8 mouse cellular contexts compared by ENCODE assay signal in genomic region chr5:115731001-115731731, GRCm38 (mm10). TPM values are rescaled to one million over a fixed set of nuclear protein-coding genes. Genes with fewer than 3 reads are reported as not detected.
A peak's percentile ranks its signal among the peaks of the same experiment; 100 is the strongest.
DNase-seq lines count a peak whose midpoint lies in the region; ATAC-seq and TF ChIP-seq lines count a peak whose summit lies in the region.

Gene Bicdl1 (minus strand): TSS chr5:115731621.

- DNase-seq in CD4-positive helper T cell, adult 2 months (ENCODE audit: low read depth, low spot score): peak; percentile 74
- DNase-seq in natural killer cell, adult 2 months (ENCODE audit: low spot score in 2 of 2): peak; percentile 39 to 56

- H3K9ac ChIP-seq in heart, embryonic 11.5 days (ENCODE audit: low read depth, low read length): peak within 1 kb of the TSS; percentile 39; the same call in 1 of the 2 replicates
- H3K9ac ChIP-seq in kidney, embryonic 15.5 days: peak within 1 kb of the TSS; percentile 39; the same call in 1 of the 2 replicates
- peak within 1 kb of the TSS; percentile 31; the same call in 1 of the 2 replicates for H3K9ac ChIP-seq in liver, embryonic 12.5 days
- H3K9ac ChIP-seq in stomach, embryonic 15.5 days: peak within 1 kb of the TSS; percentile 16; the same call in 1 of the 2 replicates

- no peaks in the 10 kb centered on the region for H3K9me3 ChIP-seq in heart, embryonic 11.5 days (replicated peaks; ENCODE audit: control insufficient read depth, low read length)
- no peaks in the 10 kb centered on the region for H3K9me3 ChIP-seq in kidney, embryonic 15.5 days (replicated peaks)
- no peaks in the 10 kb centered on the region for H3K9me3 ChIP-seq in liver, embryonic 12.5 days (replicated peaks)
- H3K9me3 ChIP-seq in stomach, embryonic 15.5 days: no peaks in the 10 kb centered on the region

- no peak for TF ChIP-seq POLR2A in bone marrow macrophage, adult 2 months (IDR thresholded peaks at IDR 0.05; ENCODE audit: borderline replicate concordance, low read depth, low read length)
- TF ChIP-seq POLR2A in embryonic fibroblast, embryonic 13.5 days (IDR thresholded peaks at IDR 0.05; ENCODE audit: low read depth, low read length): no peak

- H3K27ac ChIP-seq in bone marrow macrophage, adult 2 months (ENCODE audit: insufficient read depth, low read depth, low read length): no peak within 1 kb of the TSS
- no peak within 1 kb of the TSS for H3K27ac ChIP-seq in embryonic fibroblast, embryonic 13.5 days (ENCODE audit: insufficient read depth, low read length)
- no peak within 1 kb of the TSS for H3K27ac ChIP-seq in heart, embryonic 11.5 days (ENCODE audit: low read depth, low read length)
- peak within 1 kb of the TSS; percentile 78 for H3K27ac ChIP-seq in kidney, embryonic 15.5 days
- H3K27ac ChIP-seq in liver, embryonic 12.5 days: no peak within 1 kb of the TSS
- H3K27ac ChIP-seq in stomach, embryonic 15.5 days: peak within 1 kb of the TSS; percentile 81

- no peak for TF ChIP-seq CTCF in bone marrow macrophage, adult 2 months (IDR thresholded peaks at IDR 0.05; ENCODE audit: low read depth, low read length)
- no peak for TF ChIP-seq CTCF in embryonic fibroblast, embryonic 13.5 days (IDR thresholded peaks at IDR 0.05; ENCODE audit: borderline replicate concordance, insufficient read depth, low read length)

- under 1% methylated on average over 56 of the region's 83 CpGs for WGBS in heart, embryonic 11.5 days (ENCODE audit: insufficient replicate concordance)
- WGBS in kidney, embryonic 15.5 days: 1% methylated on average over 53 of the region's 83 CpGs
- 2% methylated on average over 58 of the region's 83 CpGs for WGBS in liver, embryonic 12.5 days (ENCODE audit: insufficient replicate concordance)
- WGBS in stomach, embryonic 15.5 days: under 1% methylated on average over 37 of the region's 83 CpGs

- H3K36me3 ChIP-seq in heart, embryonic 11.5 days (ENCODE audit: control insufficient read depth, insufficient read depth, low read length): no peaks in the 10 kb centered on the region
- H3K36me3 ChIP-seq in kidney, embryonic 15.5 days: no peaks in the 10 kb centered on the region
- H3K36me3 ChIP-seq in liver, embryonic 12.5 days: no peaks in the 10 kb centered on the region
- no peaks in the 10 kb centered on the region for H3K36me3 ChIP-seq in stomach, embryonic 15.5 days

- H3K4me2 ChIP-seq in heart, embryonic 11.5 days: peak within 1 kb of the TSS; percentile 100
- H3K4me2 ChIP-seq in kidney, embryonic 15.5 days: peak within 1 kb of the TSS; percentile 99
- H3K4me2 ChIP-seq in liver, embryonic 12.5 days: peak within 1 kb of the TSS; percentile 95
- peak within 1 kb of the TSS; percentile 99 for H3K4me2 ChIP-seq in stomach, embryonic 15.5 days

- H3K4me3 ChIP-seq in bone marrow macrophage, adult 2 months (ENCODE audit: insufficient read depth, low read length): peak within 1 kb of the TSS; percentile 59
- H3K4me3 ChIP-seq in embryonic fibroblast, embryonic 13.5 days (ENCODE audit: insufficient read depth, low read length): peak within 1 kb of the TSS; percentile 36
- peak within 1 kb of the TSS; percentile 69 for H3K4me3 ChIP-seq in heart, embryonic 11.5 days (ENCODE audit: low read depth, low read length)
- peak within 1 kb of the TSS; percentile 71 for H3K4me3 ChIP-seq in kidney, embryonic 15.5 days (replicated peaks)
- H3K4me3 ChIP-seq in liver, embryonic 12.5 days: peak within 1 kb of the TSS; percentile 62
- H3K4me3 ChIP-seq in stomach, embryonic 15.5 days (replicated peaks): peak within 1 kb of the TSS; percentile 67

- peaks cover 21% of the 10 kb centered on the region for H3K27me3 ChIP-seq in heart, embryonic 11.5 days (ENCODE audit: control insufficient read depth, insufficient read depth, low read length)
- H3K27me3 ChIP-seq in kidney, embryonic 15.5 days: peaks cover 43% of the 10 kb centered on the region
- H3K27me3 ChIP-seq in liver, embryonic 12.5 days (replicated peaks): peaks cover 56% of the 10 kb centered on the region
- H3K27me3 ChIP-seq in stomach, embryonic 15.5 days (replicated peaks): peaks cover 14% of the 10 kb centered on the region

- peak; percentile 58; the same call in 1 of the 2 replicates for ATAC-seq in heart, embryonic 11.5 days (replicated peaks; ENCODE audit: insufficient number of reproducible peaks, low FRiP score, low TSS enrichment)
- ATAC-seq in kidney, embryonic 15.5 days (replicated peaks; ENCODE audit: low FRiP score): peak; percentile 84
- peak; percentile 51; the same call in 1 of the 2 replicates for ATAC-seq in liver, embryonic 12.5 days
- ATAC-seq in stomach, embryonic 15.5 days (ENCODE audit: insufficient read depth, low FRiP score, low read depth): peak; percentile 65; the same call in 1 of the 2 replicates

- H3K4me1 ChIP-seq in bone marrow macrophage, adult 2 months (ENCODE audit: control insufficient read depth, insufficient read depth, low read length): no peaks in the 10 kb centered on the region
- no peaks in the 10 kb centered on the region for H3K4me1 ChIP-seq in embryonic fibroblast, embryonic 13.5 days (ENCODE audit: control insufficient read depth, insufficient read depth, low read length)
- peaks cover 6% of the 10 kb centered on the region; the same call in 1 of the 2 replicates for H3K4me1 ChIP-seq in heart, embryonic 11.5 days (ENCODE audit: control insufficient read depth, insufficient read depth, low read length)
- H3K4me1 ChIP-seq in kidney, embryonic 15.5 days: peaks cover 26% of the 10 kb centered on the region
- peaks cover 21% of the 10 kb centered on the region for H3K4me1 ChIP-seq in liver, embryonic 12.5 days
- H3K4me1 ChIP-seq in stomach, embryonic 15.5 days: peaks cover 9% of the 10 kb centered on the region; the same call in 1 of the 2 replicates

RNA-seq across cellular contexts. Expression of gene Bicdl1, which starts in this region (rescaled TPM):
- polyA plus RNA-seq in bone marrow macrophage, adult 2 months (2012; ENCODE audit: insufficient read depth, insufficient read length, missing spikeins): 3.0 and 3.1 TPM in 2 replicates
- polyA plus RNA-seq in embryonic fibroblast, embryonic 13.5 days (2011; ENCODE audit: insufficient read length, low read depth, missing spikeins): 5.5 and 5.7 TPM in 2 replicates
- polyA plus RNA-seq in heart, embryonic 11.5 days (2014; fragmentation: Nextera tagmentation; extraction: Ambion mirVana): 4.4 and 6.6 TPM in 2 replicates
- 10.6 and 12.0 TPM in 2 replicates for polyA plus RNA-seq in kidney, embryonic 15.5 days (2015; fragmentation: Nextera tagmentation; extraction: Ambion mirVana)
- 2.9 and 3.4 TPM in 2 replicates for polyA plus RNA-seq in liver, embryonic 12.5 days (2016; fragmentation: Nextera tagmentation; extraction: Ambion mirVana)
- 10.9 and 11.1 TPM in 2 replicates for polyA plus RNA-seq in stomach, embryonic 15.5 days (2015; fragmentation: Nextera tagmentation; extraction: Ambion mirVana)

Comparison
In these comparisons a context has a peak if more than half of its experiments do, and no peak if none do; other contexts are left out.
1. H3K27ac ChIP-seq: peak in kidney, embryonic 15.5 days (single experiment) and stomach, embryonic 15.5 days (single experiment); none in bone marrow macrophage, adult 2 months (single experiment), embryonic fibroblast, embryonic 13.5 days (single experiment), heart, embryonic 11.5 days (single experiment) and liver, embryonic 12.5 days (single experiment).
2. Peak in every context shown above with its lines, with median percentiles within 50 percentile points of each other: H3K4me3 ChIP-seq, ATAC-seq, H3K4me2 ChIP-seq and H3K9ac ChIP-seq.